Mouse (Mus musculus): ENCODE data around the gene Fkbp5. TPM values are rescaled to one million over a fixed set of nuclear protein-coding genes. Genes with fewer than 3 reads are reported as not detected.

Fkbp5 gene
- polyA plus RNA-seq, 1 experiment from 2014 or later = 37.9 TPM

- WGBS = 4% methylated on average over 28 of the region's 28 CpGs
- Histone ChIP-seq H3K27ac (peak overlapping the region; percentile 86), H3K4me1 (replicated peaks) (peaks cover 70% of the 10 kb centered on the region), H3K36me3 (no peaks in the 10 kb centered on the region), H3K4me3 (peak overlapping the region; percentile 43), H3K9me3 (no peaks in the 10 kb centered on the region), H3K27me3 (ENCODE audit: insufficient read depth, poor library complexity, severe bottlenecking) (peaks cover 40% of the 10 kb centered on the region)
- no peak for DNase-seq (ENCODE audit: low spot score)
Measured at GRCm38 (mm10) chr17:28510445-28511342, 6.6 kb downstream of the Fkbp5 start.

- peaks cover 24% of the 10 kb centered on the region for H3K27me3 ChIP-seq (ENCODE audit: insufficient read depth, poor library complexity, severe bottlenecking)
- H3K4me1 ChIP-seq (replicated peaks) = peaks cover 48% of the 10 kb centered on the region
- no peak overlapping the region for H3K4me3 ChIP-seq
- no peak for DNase-seq (ENCODE audit: low spot score)
- H3K36me3 ChIP-seq = no peaks in the 10 kb centered on the region
- 28% methylated on average over 5 of the region's 5 CpGs for WGBS
- no peaks in the 10 kb centered on the region for H3K9me3 ChIP-seq
- peak overlapping the region; percentile 69 for H3K27ac ChIP-seq
Measured at GRCm38 (mm10) chr17:28507496-28507895, 9.8 kb downstream of the Fkbp5 start.

- Histone ChIP-seq H3K36me3 (no peaks in the 10 kb centered on the region), H3K4me3 (no peak overlapping the region), H3K9me3 (no peaks in the 10 kb centered on the region), H3K27me3 (ENCODE audit: insufficient read depth, poor library complexity, severe bottlenecking) (peaks cover 24% of the 10 kb centered on the region), H3K4me1 (replicated peaks) (peaks cover 42% of the 10 kb centered on the region), H3K27ac (peak overlapping the region; percentile 69)
- no peak for DNase-seq (ENCODE audit: low spot score)
- 18% methylated on average over 5 of the region's 5 CpGs for WGBS
Measured at GRCm38 (mm10) chr17:28506895-28507294, 10.4 kb downstream of the Fkbp5 start.

- 89% methylated on average over 4 of the region's 4 CpGs for WGBS
Measured at GRCm38 (mm10) chr17:28505591-28505990, 11.7 kb downstream of the Fkbp5 start.

GRCm38 (mm10) chr17:28504182-28504581 lies 13.1 kb downstream of the Fkbp5 start:
- Histone ChIP-seq H3K9me3 (no peaks in the 10 kb centered on the region), H3K27me3 (ENCODE audit: insufficient read depth, poor library complexity, severe bottlenecking) (peaks cover 13% of the 10 kb centered on the region; the same call in 1 of the 2 replicates), H3K36me3 (no peaks in the 10 kb centered on the region), H3K27ac (no peak overlapping the region), H3K4me1 (replicated peaks) (peaks cover 22% of the 10 kb centered on the region), H3K4me3 (no peak overlapping the region)
- 73% methylated on average over 6 of the region's 6 CpGs for WGBS
- no peak for DNase-seq (ENCODE audit: low spot score)

More at GRCm38 (mm10) chr17:28505591-28505990, 11.7 kb downstream of the Fkbp5 start:
- Histone ChIP-seq H3K4me3 (no peak overlapping the region), H3K4me1 (replicated peaks) (peaks cover 29% of the 10 kb centered on the region), H3K27ac (no peak overlapping the region), H3K36me3 (no peaks in the 10 kb centered on the region), H3K9me3 (no peaks in the 10 kb centered on the region), H3K27me3 (ENCODE audit: insufficient read depth, poor library complexity, severe bottlenecking) (peaks cover 17% of the 10 kb centered on the region)
- no peak for DNase-seq (ENCODE audit: low spot score)

GRCm38 (mm10) chr17:28502196-28502821 lies 15.0 kb downstream of the Fkbp5 start:
- WGBS = 71% methylated on average over 7 of the region's 7 CpGs
- no peaks in the 10 kb centered on the region for H3K36me3 ChIP-seq
- 0 out of 2 replicates have a peak, but pooled peaks cover 9% of the 10 kb centered on the region for H3K27me3 ChIP-seq (ENCODE audit: insufficient read depth, poor library complexity, severe bottlenecking)
- DNase-seq (ENCODE audit: low spot score) = no peak
- peak overlapping the region; percentile 26; the same call in 1 of the 2 replicates for H3K27ac ChIP-seq
- peaks cover 16% of the 10 kb centered on the region for H3K4me1 ChIP-seq (replicated peaks)
- peaks cover under 1% of the 10 kb centered on the region; the same call in 1 of the 2 replicates for H3K9me3 ChIP-seq
- H3K4me3 ChIP-seq = no peak overlapping the region

- DNase-seq (ENCODE audit: low spot score) = no peak
- Histone ChIP-seq H3K36me3 (no peaks in the 10 kb centered on the region), H3K4me1 (replicated peaks) (peaks cover 8% of the 10 kb centered on the region; the same call in 1 of the 2 replicates), H3K9me3 (peaks cover 11% of the 10 kb centered on the region), H3K27ac (no peak overlapping the region), H3K4me3 (no peak overlapping the region), H3K27me3 (ENCODE audit: insufficient read depth, poor library complexity, severe bottlenecking) (no peaks in the 10 kb centered on the region)
- 80% methylated on average over 3 of the region's 3 CpGs for WGBS
Measured at GRCm38 (mm10) chr17:28500465-28500864, 16.9 kb downstream of the Fkbp5 start.

GRCm38 (mm10) chr17:28499190-28499589 lies 18.1 kb downstream of the Fkbp5 start:
- no peak for DNase-seq (ENCODE audit: low spot score)
- no peaks in the 10 kb centered on the region for H3K36me3 ChIP-seq
- H3K4me1 ChIP-seq (replicated peaks) = peaks cover 7% of the 10 kb centered on the region; the same call in 1 of the 2 replicates
- H3K27me3 ChIP-seq (ENCODE audit: insufficient read depth, poor library complexity, severe bottlenecking) = no peaks in the 10 kb centered on the region
- H3K9me3 ChIP-seq = peaks cover 11% of the 10 kb centered on the region
- H3K27ac ChIP-seq = no peak overlapping the region
- no peak overlapping the region for H3K4me3 ChIP-seq
- 74% methylated on average over 2 of the region's 2 CpGs for WGBS

GRCm38 (mm10) chr17:28495832-28496231 lies 21.5 kb downstream of the Fkbp5 start:
- Histone ChIP-seq H3K27me3 (ENCODE audit: insufficient read depth, poor library complexity, severe bottlenecking) (no peaks in the 10 kb centered on the region), H3K4me3 (no peak overlapping the region), H3K9me3 (peaks cover 11% of the 10 kb centered on the region), H3K4me1 (replicated peaks) (peaks cover 10% of the 10 kb centered on the region), H3K27ac (no peak overlapping the region), H3K36me3 (no peaks in the 10 kb centered on the region)
- 95% methylated on average over 8 of the region's 8 CpGs for WGBS
- no peak for DNase-seq (ENCODE audit: low spot score)

- Histone ChIP-seq H3K4me1 (replicated peaks) (peaks cover 21% of the 10 kb centered on the region), H3K9me3 (no peaks in the 10 kb centered on the region), H3K4me3 (no peak overlapping the region), H3K27me3 (ENCODE audit: insufficient read depth, poor library complexity, severe bottlenecking) (no peaks in the 10 kb centered on the region), H3K36me3 (no peaks in the 10 kb centered on the region), H3K27ac (peak overlapping the region; percentile 24; the same call in 1 of the 2 replicates)
- no peak for DNase-seq (ENCODE audit: low spot score)
- 76% methylated on average over 14 of the region's 14 CpGs for WGBS
Measured at GRCm38 (mm10) chr17:28491035-28491770, 26.1 kb downstream of the Fkbp5 start.

- Histone ChIP-seq H3K36me3 (no peaks in the 10 kb centered on the region), H3K27me3 (ENCODE audit: insufficient read depth, poor library complexity, severe bottlenecking) (no peaks in the 10 kb centered on the region), H3K4me3 (no peak overlapping the region), H3K27ac (no peak overlapping the region), H3K4me1 (replicated peaks) (peaks cover 34% of the 10 kb centered on the region), H3K9me3 (no peaks in the 10 kb centered on the region)
- no peak for DNase-seq (ENCODE audit: low spot score)
- 77% methylated on average over 7 of the region's 7 CpGs for whole genome bisulfite sequencing
Measured at GRCm38 (mm10) chr17:28488258-28489013, 28.9 kb downstream of the Fkbp5 start.

Data from hindbrain, embryonic 10.5 days (tissue).